Mouse (Mus musculus): ENCODE measurements around the gene Pxylp1.
A peak's percentile ranks its signal among the peaks of the same experiment; 100 is the strongest.

Gene Pxylp1

GRCm38 (mm10) chr9:96823541-96823940 is 68.9 kb downstream of the Pxylp1 start:
- no peak for DNase-seq (ENCODE audit: low spot score)

DNA sequence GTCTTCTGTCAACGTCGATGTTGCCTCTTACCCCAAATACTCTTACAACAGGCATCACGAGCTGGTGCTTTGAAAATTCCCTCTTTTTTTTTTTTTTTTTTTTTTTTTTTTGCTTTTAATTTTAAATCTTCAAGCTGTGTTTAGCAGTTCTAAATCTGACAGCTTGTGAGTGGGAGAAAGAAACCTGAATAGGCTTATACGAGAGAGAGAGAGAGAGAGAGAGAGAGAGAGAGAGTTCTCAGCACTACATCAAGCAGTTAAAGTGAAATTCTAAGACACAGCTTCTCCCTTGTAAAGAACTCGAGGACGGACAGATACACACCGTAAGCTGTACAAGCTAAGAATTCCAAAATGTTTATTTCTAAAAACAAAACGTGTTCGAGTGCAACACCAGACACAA is 69.5 kb downstream of the Pxylp1 start:
- no peak for DNase-seq (ENCODE audit: low spot score)

DNA sequence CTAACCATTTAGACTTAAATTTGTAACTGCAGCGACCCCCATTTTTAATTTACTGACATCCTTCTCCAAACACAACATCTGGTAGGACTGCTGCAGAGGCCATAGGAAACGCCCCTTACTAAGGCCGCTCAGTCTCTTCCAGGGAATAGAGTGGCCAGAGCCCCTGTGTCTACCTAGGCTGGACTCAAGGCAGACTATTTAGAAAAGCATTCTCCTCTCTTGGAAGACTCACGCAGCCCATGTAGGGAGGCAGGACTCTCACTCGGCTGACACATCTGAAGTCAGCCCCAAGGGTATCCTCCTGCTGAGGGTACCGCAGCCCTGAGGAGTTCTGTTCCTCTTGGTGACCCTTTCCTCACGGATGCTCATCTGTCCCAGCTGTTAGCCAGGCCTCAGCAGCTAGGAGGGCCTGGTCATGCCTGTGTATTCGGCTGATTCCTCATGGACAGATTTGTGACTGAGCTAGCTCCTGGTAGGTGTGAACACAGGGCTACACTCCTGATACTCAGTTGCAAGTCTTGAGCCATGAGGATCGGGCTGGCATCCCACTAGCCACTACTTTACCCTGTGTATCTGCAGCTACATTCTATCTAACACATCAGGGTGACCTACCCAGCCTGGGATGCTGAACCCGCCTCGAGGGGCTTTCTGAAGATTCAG is 73.5 kb downstream of the Pxylp1 start:
- no peak for DNase-seq (ENCODE audit: low spot score)

GRCm38 (mm10) chr9:96818128-96818821 is 74.2 kb downstream of the Pxylp1 start:
- peak; percentile 38 for DNase-seq (ENCODE audit: low spot score)

GRCm38 (mm10) chr9:96811996-96812395 is 80.5 kb downstream of the Pxylp1 start:
- no peak for DNase-seq (ENCODE audit: low spot score)

- DNase-seq (ENCODE audit: low spot score) = no peak
These were observed 92.2 kb downstream of the Pxylp1 start for GRCm38 (mm10) chr9:96800131-96800825.

- no peak for DNase-seq (ENCODE audit: low spot score)
These were observed 95.2 kb downstream of the Pxylp1 start for GRCm38 (mm10) chr9:96797311-96797710.

GRCm38 (mm10) chr9:96795399-96795928 is 97.0 kb downstream of the Pxylp1 start:
- DNase-seq (ENCODE audit: low spot score) = peak; percentile 48

- no peak for DNase-seq (ENCODE audit: low spot score)
These were observed 97.9 kb downstream of the Pxylp1 start for GRCm38 (mm10) chr9:96794601-96795000.

DNA sequence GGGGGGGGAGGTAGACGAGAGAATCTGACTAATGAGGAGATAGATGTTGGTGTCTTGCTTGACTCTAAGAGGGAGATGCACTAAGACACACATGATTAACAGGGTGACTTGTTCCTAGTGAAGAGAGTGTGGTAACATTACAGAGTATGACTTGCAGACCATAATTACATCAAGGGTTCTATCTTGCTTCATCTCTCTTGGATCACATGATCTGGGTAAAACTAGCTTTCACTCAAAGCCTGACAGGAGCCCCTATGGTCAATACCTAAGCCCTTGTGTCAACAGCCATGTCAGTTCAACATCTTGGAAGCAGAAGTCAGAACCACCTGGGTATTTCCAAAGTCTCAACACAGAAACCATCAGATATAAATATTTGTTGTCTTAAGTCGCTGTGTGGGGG is 99.9 kb downstream of the Pxylp1 start:
- DNase-seq (ENCODE audit: low spot score) = no peak

DNA sequence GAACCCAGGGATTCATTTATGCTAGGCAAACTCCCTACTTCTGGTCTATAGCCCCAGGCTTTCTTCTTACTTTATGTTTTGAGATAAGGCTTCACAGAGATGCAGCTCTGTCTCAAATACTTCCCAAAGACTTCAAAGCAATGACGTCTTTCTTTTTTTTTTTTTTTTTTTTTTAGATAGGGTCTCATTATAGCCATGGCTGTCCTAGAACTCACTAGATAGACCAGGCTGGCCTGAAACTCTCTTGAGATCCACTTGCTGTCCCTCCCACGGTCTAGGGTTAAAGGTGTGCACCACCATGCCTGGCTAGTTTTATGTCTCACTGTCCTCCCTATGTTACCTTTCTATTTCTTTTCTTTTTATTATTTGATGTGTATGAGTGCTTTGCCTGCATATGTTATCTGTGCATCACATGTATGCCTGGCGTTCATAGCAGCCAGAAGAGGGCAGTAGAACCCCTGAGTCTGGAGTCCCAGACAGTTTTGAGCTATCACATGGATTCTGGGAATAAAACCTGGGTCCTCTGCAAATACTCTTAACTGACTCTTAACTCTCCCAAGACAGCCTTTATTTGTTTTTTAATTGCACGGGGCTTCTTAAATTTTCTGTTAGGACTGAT is 102.0 kb downstream of the Pxylp1 start:
- DNase-seq (ENCODE audit: low spot score) = no peak

GRCm38 (mm10) chr9:96789906-96790305 is 102.6 kb downstream of the Pxylp1 start:
- no peak for DNase-seq (ENCODE audit: low spot score)

- no peak for DNase-seq (ENCODE audit: low spot score)
These were observed 104.7 kb downstream of the Pxylp1 start for GRCm38 (mm10) chr9:96787797-96788196.

DNA sequence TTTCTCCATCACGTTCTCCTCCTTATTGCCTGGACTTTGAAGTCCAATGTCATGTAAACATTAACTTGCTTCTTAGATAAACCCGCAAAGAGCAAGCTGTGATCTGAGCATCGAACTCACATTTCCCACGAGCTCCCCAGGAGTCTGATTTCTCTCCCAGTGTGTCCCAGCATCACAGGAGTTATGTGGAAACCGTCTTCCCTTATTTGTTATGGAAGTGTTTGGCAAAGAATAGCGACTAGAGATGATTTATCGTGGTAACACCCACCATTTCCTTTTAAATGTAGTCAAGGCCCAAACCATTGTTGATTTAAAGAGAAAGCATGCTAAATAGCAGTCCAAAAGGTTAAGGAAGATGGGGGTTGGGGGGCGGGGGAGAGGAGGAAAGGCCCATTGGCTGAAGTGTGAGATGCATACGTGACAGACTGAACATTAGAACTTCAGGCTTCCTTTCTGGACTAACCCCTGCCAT is 106.6 kb downstream of the Pxylp1 start:
- DNase-seq (ENCODE audit: low spot score) = peak; percentile 57

DNA sequence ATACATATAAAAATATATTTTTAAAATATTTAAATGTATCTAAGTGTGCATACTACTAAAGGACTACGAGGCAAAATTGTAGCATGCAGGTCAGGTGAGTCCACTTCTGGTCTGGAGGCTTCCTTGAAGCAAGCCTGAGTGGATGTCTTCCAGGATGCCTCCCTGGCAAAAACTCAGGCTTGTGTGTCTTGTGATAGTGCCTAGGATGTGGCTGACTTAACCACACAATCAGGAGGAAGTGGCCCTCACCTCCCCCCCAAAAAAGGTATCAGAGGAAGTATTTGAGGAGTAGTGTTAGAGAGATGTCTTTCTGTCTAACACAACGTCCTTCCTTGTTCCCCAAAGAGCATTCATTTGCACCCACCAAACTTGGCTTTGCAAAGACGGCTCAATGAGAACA is 107.3 kb downstream of the Pxylp1 start:
- no peak for DNase-seq (ENCODE audit: low spot score)

GRCm38 (mm10) chr9:96783667-96784066 is 108.8 kb downstream of the Pxylp1 start:
- DNase-seq (ENCODE audit: low spot score) = no peak

DNA sequence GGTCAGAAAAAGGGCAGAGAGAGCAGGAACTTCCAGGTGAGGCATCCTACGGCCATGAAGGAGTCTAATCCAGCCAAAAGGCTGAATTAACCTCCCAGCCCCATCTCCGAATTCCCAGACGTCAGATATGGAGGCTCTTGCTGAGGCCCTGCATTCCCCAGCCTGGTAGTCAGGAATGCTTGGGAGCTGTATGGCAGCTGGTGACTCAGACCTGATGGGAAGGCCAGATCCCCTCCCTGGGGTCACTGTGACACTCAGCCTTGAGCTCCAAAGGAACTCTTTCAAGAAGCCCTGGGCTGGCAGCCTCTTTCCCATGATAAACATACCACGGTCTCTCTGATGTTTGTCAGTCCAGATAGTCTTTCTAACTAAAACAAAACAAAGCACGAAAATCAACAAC is 109.2 kb downstream of the Pxylp1 start:
- peak; percentile 15 for DNase-seq (ENCODE audit: low spot score)

DNA sequence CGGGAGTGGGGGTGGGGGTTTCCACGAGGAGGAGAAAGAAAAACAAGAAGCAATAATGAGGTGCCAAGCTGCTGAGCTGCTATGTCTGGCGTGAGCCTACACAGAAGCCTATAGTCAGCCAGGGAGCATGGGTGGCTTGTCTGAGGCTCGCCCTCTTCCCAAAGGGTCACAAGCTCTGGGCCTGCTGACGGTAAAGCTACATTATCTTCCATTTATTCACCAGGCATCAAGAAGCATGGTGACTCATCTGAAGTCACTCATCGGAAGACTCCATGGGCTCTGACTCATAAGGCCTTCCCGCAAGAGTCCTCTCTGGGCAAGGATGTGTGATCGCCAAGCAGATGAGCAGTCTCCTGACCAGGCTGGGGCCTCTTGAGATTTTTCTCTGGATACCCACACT is 110.4 kb downstream of the Pxylp1 start:
- no peak for DNase-seq (ENCODE audit: low spot score)
